Mouse (Mus musculus): ENCODE measurements around the gene Dus1l.
"Not testable (repeated sequence)": the region's sequence is repeated elsewhere in the genome, so short reads cannot be mapped to it uniquely, and the experiment has no call there.

Dus1l gene

GRCm38 (mm10) chr11:120818251-120818650 lies 22.0 kb upstream of the Dus1l start:
- DNase-seq: no peak

GRCm38 (mm10) chr11:120817358-120817757 lies 21.2 kb upstream of the Dus1l start:
- no peak for DNase-seq

GRCm38 (mm10) chr11:120812068-120812467 lies 15.9 kb upstream of the Dus1l start:
- no peak for DNase-seq

- no peak for DNase-seq
Measured at GRCm38 (mm10) chr11:120808010-120808409, 11.8 kb upstream of the Dus1l start.

GRCm38 (mm10) chr11:120805375-120806298 lies 9.4 kb upstream of the Dus1l start:
- no peak for DNase-seq

GRCm38 (mm10) chr11:120804769-120805168 lies 8.6 kb upstream of the Dus1l start:
- no peak for DNase-seq

GRCm38 (mm10) chr11:120804274-120804673 lies 8.1 kb upstream of the Dus1l start:
- no peak for DNase-seq

- peak; percentile 86 for DNase-seq
Measured at GRCm38 (mm10) chr11:120800061-120800904, 4.1 kb upstream of the Dus1l start.

- no peak for DNase-seq
Measured at GRCm38 (mm10) chr11:120799316-120799890, 3.2 kb upstream of the Dus1l start.

GRCm38 (mm10) chr11:120798244-120798643 lies 2.0 kb upstream of the Dus1l start:
- no peak for DNase-seq

- no peak for DNase-seq
Measured at GRCm38 (mm10) chr11:120796614-120796946, 377 bp upstream of the Dus1l start.

- no peak for DNase-seq
Measured at GRCm38 (mm10) chr11:120792652-120793051, 3.6 kb downstream of the Dus1l start.

GRCm38 (mm10) chr11:120789810-120790209 lies 6.4 kb downstream of the Dus1l start:
- DNase-seq: no peak

GRCm38 (mm10) chr11:120789355-120789754 lies 6.8 kb downstream of the Dus1l start:
- no peak for DNase-seq

- DNase-seq: not testable (repeated sequence)
Measured at GRCm38 (mm10) chr11:120788460-120788859, 7.7 kb downstream of the Dus1l start.

- no peak for DNase-seq
Measured at GRCm38 (mm10) chr11:120785145-120785544, 11.1 kb downstream of the Dus1l start.

- peak; percentile 75 for DNase-seq
Measured at GRCm38 (mm10) chr11:120784064-120784791, 12.0 kb downstream of the Dus1l start, which contains the start of the genes Rfng and Gps1. Gene Rfng, minus strand, starts transcription at chr11:120784207. Gene Gps1, plus strand, starts transcription at chr11:120784272.

- no peak for DNase-seq
Measured at GRCm38 (mm10) chr11:120783426-120784063, 12.7 kb downstream of the Dus1l start.

- DNase-seq: not testable (repeated sequence)
Measured at GRCm38 (mm10) chr11:120781361-120781760, 14.8 kb downstream of the Dus1l start.

- no peak for DNase-seq
Measured at GRCm38 (mm10) chr11:120779876-120780275, 16.3 kb downstream of the Dus1l start.

- DNase-seq: no peak
Measured at GRCm38 (mm10) chr11:120777123-120777522, 19.1 kb downstream of the Dus1l start.

Measured in cerebellum, adult 8-10 months (tissue).